Mouse (Mus musculus): ENCODE measurements around the gene Ssbp4. TPM values are rescaled to one million over a fixed set of nuclear protein-coding genes. Genes with fewer than 3 reads are reported as not detected.

Ssbp4 gene
- total RNA-seq, 1 experiment: 85.5 TPM

GRCm38 (mm10) chr8:70628986-70629490 is 20.4 kb upstream of the Ssbp4 start:
- no peak for TF ChIP-seq MAFK (IDR thresholded peaks at IDR 0.05; ENCODE audit: insufficient read depth, low read depth, low read length)
- H3K27ac ChIP-seq (ENCODE audit: insufficient read depth, low read depth, low read length, poor library complexity, severe bottlenecking): no peak overlapping the region
- DNase-seq (ENCODE audit: low read depth, low spot score): no peak
- no peaks in the 10 kb centered on the region; the same call in 1 of the 2 replicates for H3K36me3 ChIP-seq (ENCODE audit: control insufficient read depth, insufficient read depth, low read length, poor library complexity, severe bottlenecking)
- H3K4me1 ChIP-seq (ENCODE audit: control insufficient read depth in 2 of 2, insufficient read depth in 2 of 2, low read length in 2 of 2, poor library complexity in 1 of 2): peaks cover 0 to 12% of the 10 kb centered on the region in 2 experiments; a peak in 2 of 4 replicates
- no peak overlapping the region for H3K4me3 ChIP-seq (ENCODE audit: insufficient read depth in 1 of 2, low read depth in 1 of 2, low read length in 2 of 2, poor library complexity in 1 of 2, severe bottlenecking in 1 of 2)
- H3K9me3 ChIP-seq (ENCODE audit: control insufficient read depth, insufficient read depth, low read depth, low read length): no peaks in the 10 kb centered on the region
- no peak overlapping the region for H3K9ac ChIP-seq (ENCODE audit: insufficient read depth, low read depth, low read length, poor library complexity, severe bottlenecking)
- in situ Hi-C loops (cut with MboI; ENCODE audit: low sequenced_read_pairs in 2 of 2, unreplicated experiment in 2 of 2): no loop called here

DNA sequence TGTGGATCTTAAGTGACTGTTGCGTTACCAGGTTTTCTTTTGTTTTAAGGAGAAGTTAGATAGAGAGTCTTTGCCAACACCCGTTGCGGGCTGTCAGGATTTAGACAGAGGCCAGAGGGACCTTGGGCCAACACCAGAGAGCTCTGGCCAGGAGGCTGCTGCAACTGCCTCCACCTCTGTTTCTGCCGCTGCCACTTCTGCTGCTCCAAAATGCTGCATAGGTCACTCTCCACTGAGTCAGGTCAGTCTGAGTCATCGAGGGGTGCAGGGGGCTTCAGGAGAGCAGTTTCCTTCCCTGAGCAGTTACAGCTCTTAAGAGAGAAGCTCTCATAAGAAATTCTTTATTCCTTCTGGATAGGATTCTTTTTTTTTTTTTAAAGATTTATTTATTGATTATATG is 18.4 kb upstream of the Ssbp4 start:
- Histone ChIP-seq H3K9me3 (ENCODE audit: control insufficient read depth, insufficient read depth, low read depth, low read length) (no peaks in the 10 kb centered on the region), H3K36me3 (ENCODE audit: control insufficient read depth, insufficient read depth, low read length, poor library complexity, severe bottlenecking) (no peaks in the 10 kb centered on the region; the same call in 1 of the 2 replicates), H3K27ac (ENCODE audit: insufficient read depth, low read depth, low read length, poor library complexity, severe bottlenecking) (no peak overlapping the region), H3K4me3 (ENCODE audit: insufficient read depth in 1 of 2, low read depth in 1 of 2, low read length in 2 of 2, poor library complexity in 1 of 2, severe bottlenecking in 1 of 2) (no peak overlapping the region), H3K4me1 (ENCODE audit: control insufficient read depth in 2 of 2, insufficient read depth in 2 of 2, low read length in 2 of 2, poor library complexity in 1 of 2) (peaks cover 0 to 9% of the 10 kb centered on the region in 2 experiments; a peak in 2 of 4 replicates), H3K9ac (ENCODE audit: insufficient read depth, low read depth, low read length, poor library complexity, severe bottlenecking) (no peak overlapping the region)
- TF ChIP-seq MAFK (IDR thresholded peaks at IDR 0.05; ENCODE audit: insufficient read depth, low read depth, low read length) (no peak), HCFC1 (IDR thresholded peaks at IDR 0.05; ENCODE audit: borderline replicate concordance, insufficient read depth, low read length) (no peak), ZC3H11A (IDR thresholded peaks at IDR 0.05; ENCODE audit: borderline replicate concordance, low read depth, low read length) (no peak), ZNF384 (IDR thresholded peaks at IDR 0.05; ENCODE audit: low read depth, low read length) (no peak), CHD2 (IDR thresholded peaks at IDR 0.05; ENCODE audit: low read depth, low read length) (no peak)
- DNase-seq (ENCODE audit: low read depth, low spot score): no peak
- in situ Hi-C loops (cut with MboI; ENCODE audit: low sequenced_read_pairs in 2 of 2, unreplicated experiment in 2 of 2): no loop called here

DNA sequence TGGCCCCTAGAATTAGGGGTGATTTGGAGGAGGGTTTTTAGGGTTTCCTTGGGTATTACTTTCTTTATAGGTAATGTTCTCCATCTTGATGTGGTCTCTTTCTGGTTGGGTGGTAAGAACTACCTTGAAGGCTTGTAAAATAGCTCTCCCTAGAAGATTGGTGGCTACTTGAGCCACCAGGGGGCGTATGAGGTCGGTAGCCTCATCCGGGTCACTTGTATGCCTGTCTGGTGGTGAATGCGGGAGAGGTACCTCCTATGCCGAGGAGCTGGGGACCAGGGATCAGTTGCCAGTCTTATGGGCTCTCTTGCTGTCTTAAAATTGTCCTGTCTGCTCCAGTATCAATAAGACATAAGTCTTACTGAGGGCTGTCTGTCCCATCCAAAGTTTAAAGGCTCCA is 16.4 kb upstream of the Ssbp4 start:
- no peak for DNase-seq (ENCODE audit: low read depth, low spot score)
- Histone ChIP-seq H3K9me3 (ENCODE audit: control insufficient read depth, insufficient read depth, low read depth, low read length) (no peaks in the 10 kb centered on the region), H3K27ac (ENCODE audit: insufficient read depth, low read depth, low read length, poor library complexity, severe bottlenecking) (no peak overlapping the region), H3K36me3 (ENCODE audit: control insufficient read depth, insufficient read depth, low read length, poor library complexity, severe bottlenecking) (no peaks in the 10 kb centered on the region; the same call in 1 of the 2 replicates), H3K4me3 (ENCODE audit: insufficient read depth in 1 of 2, low read depth in 1 of 2, low read length in 2 of 2, poor library complexity in 1 of 2, severe bottlenecking in 1 of 2) (no peak overlapping the region), H3K4me1 (ENCODE audit: control insufficient read depth in 2 of 2, insufficient read depth in 2 of 2, low read length in 2 of 2, poor library complexity in 1 of 2) (peaks cover 0 to 8% of the 10 kb centered on the region in 2 experiments; a peak in 1 of 4 replicates), H3K9ac (ENCODE audit: insufficient read depth, low read depth, low read length, poor library complexity, severe bottlenecking) (no peak overlapping the region)
- TF ChIP-seq ZNF384 (IDR thresholded peaks at IDR 0.05; ENCODE audit: low read depth, low read length) (no peak), MAFK (IDR thresholded peaks at IDR 0.05; ENCODE audit: insufficient read depth, low read depth, low read length) (no peak), CHD2 (IDR thresholded peaks at IDR 0.05; ENCODE audit: low read depth, low read length) (no peak)
- in situ Hi-C loops (cut with MboI; ENCODE audit: low sequenced_read_pairs in 2 of 2, unreplicated experiment in 2 of 2): no loop called here

DNA sequence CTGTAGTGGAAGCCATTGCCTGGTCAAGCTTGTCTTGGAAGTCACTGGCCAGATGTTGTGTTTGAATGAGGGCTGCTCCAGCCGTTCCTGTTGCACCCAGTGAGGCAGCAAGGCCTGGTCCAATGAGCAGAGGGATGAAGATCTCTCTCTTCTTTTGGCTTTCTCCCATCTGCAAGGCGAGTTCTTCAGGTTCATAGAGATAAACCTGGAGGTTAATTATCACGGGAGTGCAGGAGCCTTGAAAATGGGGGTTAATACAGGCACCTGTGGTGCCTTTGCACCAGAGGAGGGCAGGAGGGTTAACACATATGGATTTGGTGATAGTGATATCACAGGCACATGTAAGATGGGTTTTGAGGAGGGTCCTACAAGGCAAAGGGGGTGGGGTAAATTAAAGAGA is 13.5 kb upstream of the Ssbp4 start:
- no peaks in the 10 kb centered on the region for H3K36me3 ChIP-seq (ENCODE audit: control insufficient read depth, insufficient read depth, low read length, poor library complexity, severe bottlenecking)
- no peak overlapping the region for H3K4me3 ChIP-seq (ENCODE audit: insufficient read depth in 1 of 2, low read depth in 1 of 2, low read length in 2 of 2, poor library complexity in 1 of 2, severe bottlenecking in 1 of 2)
- no peak for TF ChIP-seq HCFC1 (IDR thresholded peaks at IDR 0.05; ENCODE audit: borderline replicate concordance, insufficient read depth, low read length)
- no peak for TF ChIP-seq MAFK (IDR thresholded peaks at IDR 0.05; ENCODE audit: insufficient read depth, low read depth, low read length)
- no peak for TF ChIP-seq ZC3H11A (IDR thresholded peaks at IDR 0.05; ENCODE audit: borderline replicate concordance, low read depth, low read length)
- TF ChIP-seq CHD2 (IDR thresholded peaks at IDR 0.05; ENCODE audit: low read depth, low read length): no peak
- no peak for TF ChIP-seq ZNF384 (IDR thresholded peaks at IDR 0.05; ENCODE audit: low read depth, low read length)
- no peaks in the 10 kb centered on the region for H3K9me3 ChIP-seq (ENCODE audit: control insufficient read depth, insufficient read depth, low read depth, low read length)
- in situ Hi-C loops (cut with MboI; ENCODE audit: low sequenced_read_pairs in 2 of 2, unreplicated experiment in 2 of 2): no loop called here
- H3K9ac ChIP-seq (ENCODE audit: insufficient read depth, low read depth, low read length, poor library complexity, severe bottlenecking): no peak overlapping the region
- H3K27ac ChIP-seq (ENCODE audit: insufficient read depth, low read depth, low read length, poor library complexity, severe bottlenecking): no peak overlapping the region
- no peak for DNase-seq (ENCODE audit: low read depth, low spot score)
- peaks cover 2 to 19% of the 10 kb centered on the region in 2 experiments; a peak in 2 of 4 replicates for H3K4me1 ChIP-seq (ENCODE audit: control insufficient read depth in 2 of 2, insufficient read depth in 2 of 2, low read length in 2 of 2, poor library complexity in 1 of 2)

DNA sequence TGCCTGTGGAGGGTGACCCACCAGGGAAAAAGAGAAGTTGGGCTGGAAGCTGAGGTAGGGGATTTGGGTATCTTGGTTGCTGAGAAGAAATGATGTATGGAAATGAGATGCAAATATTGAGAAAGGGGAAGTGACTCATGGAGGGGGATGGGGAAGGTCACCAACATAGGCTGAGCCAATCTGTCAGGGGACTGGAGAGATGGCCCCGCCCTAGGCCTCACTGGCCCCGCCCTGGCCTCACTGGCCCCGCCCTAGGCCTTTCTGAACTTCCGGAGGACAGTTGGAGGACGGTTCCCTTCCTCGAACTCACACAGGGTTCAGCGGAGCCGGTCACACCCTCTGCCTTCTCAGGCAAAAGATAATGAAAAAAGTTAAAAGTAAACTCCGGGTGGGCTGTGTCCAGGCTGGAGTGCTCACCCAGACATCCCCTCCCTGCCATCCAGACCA is 10.2 kb upstream of the Ssbp4 start:
- Histone ChIP-seq H3K4me3 (ENCODE audit: insufficient read depth in 1 of 2, low read depth in 1 of 2, low read length in 2 of 2, poor library complexity in 1 of 2, severe bottlenecking in 1 of 2) (peak overlapping the region in 1 of 2 experiments; percentile 47; a peak in 2 of 4 replicates), H3K36me3 (ENCODE audit: control insufficient read depth, insufficient read depth, low read length, poor library complexity, severe bottlenecking) (no peaks in the 10 kb centered on the region), H3K9ac (ENCODE audit: insufficient read depth, low read depth, low read length, poor library complexity, severe bottlenecking) (peak overlapping the region; percentile 7; the same call in 1 of the 2 replicates), H3K4me1 (ENCODE audit: control insufficient read depth in 2 of 2, insufficient read depth in 2 of 2, low read length in 2 of 2, poor library complexity in 1 of 2) (peaks cover 2 to 23% of the 10 kb centered on the region in 2 experiments; a peak in 2 of 4 replicates), H3K9me3 (ENCODE audit: control insufficient read depth, insufficient read depth, low read depth, low read length) (no peaks in the 10 kb centered on the region), H3K27ac (ENCODE audit: insufficient read depth, low read depth, low read length, poor library complexity, severe bottlenecking) (no peak overlapping the region; the same call in 1 of the 2 replicates)
- TF ChIP-seq HCFC1 (IDR thresholded peaks at IDR 0.05; ENCODE audit: borderline replicate concordance, insufficient read depth, low read length): no peak
- in situ Hi-C loops (cut with MboI; ENCODE audit: low sequenced_read_pairs in 2 of 2, unreplicated experiment in 2 of 2): no loop called here
- DNase-seq (ENCODE audit: low read depth, low spot score): no peak

Measured in ES-E14 (cell line).